Mouse (Mus musculus) forebrain, embryonic 16.5 days (tissue): ENCODE measurements at regions not wholly inside any gene's neighbourhood (a gene's known extent, or its start where the extent isn't known, plus 50 kb on each side); places are given as distances from the start of the nearest gene placed in this dataset.
"Not testable (repeated sequence)": the region's sequence is repeated elsewhere in the genome, so short reads cannot be mapped to it uniquely, and the experiment has no call there.

Experiments
- ATAC-seq: fragments of 200-750 bp; cut with Nextera tagmentation; 2 replicates; pipeline ENCODE4 v1.8.0; 2017; ENCODE audit warnings: mild to moderate bottlenecking, moderate library complexity
- H3K27ac ChIP-seq: fragments of 300-500 bp; sonication (generic); 2 replicates; pipeline ENCODE4 v1.5.1; 2014; ENCODE audit warnings: low read length, control low read depth
- H3K27me3 ChIP-seq: fragments of 300-500 bp; sonication (generic); replicated peaks from 2 replicates; pipeline ENCODE4 v1.6.1; 2014; ENCODE audit warnings: low read length; ENCODE audit not compliant: control insufficient read depth, insufficient read depth
- H3K36me3 ChIP-seq: fragments of 300-500 bp; sonication (generic); 2 replicates; pipeline ENCODE4 v1.6.1; 2014; ENCODE audit not compliant: control insufficient read depth, insufficient read depth
- H3K4me1 ChIP-seq: fragments of 300-500 bp; sonication (generic); replicated peaks from 2 replicates; pipeline ENCODE4 v1.6.1; 2014; ENCODE audit warnings: low read length; ENCODE audit not compliant: control insufficient read depth, insufficient read depth
- H3K4me2 ChIP-seq: fragments of 300-500 bp; sonication (generic); 2 replicates; pipeline ENCODE4 v1.6.1; 2014; ENCODE audit warnings: mild to moderate bottlenecking, low read length, control low read depth
- H3K4me3 ChIP-seq: fragments of 300-500 bp; sonication (generic); replicated peaks from 2 replicates; pipeline ENCODE4 v1.5.1; 2014; ENCODE audit warnings: mild to moderate bottlenecking, low read length, control low read depth
- H3K9ac ChIP-seq: fragments of 300-500 bp; sonication (generic); replicated peaks from 2 replicates; pipeline ENCODE4 v1.6.1; 2014; ENCODE audit warnings: low read depth, low read length, control low read depth
- H3K9me3 ChIP-seq: fragments of 300-500 bp; sonication (generic); 2 replicates; pipeline ENCODE4 v1.6.1; 2016; ENCODE audit warnings: low read length; ENCODE audit not compliant: control insufficient read depth
- WGBS: fragments of 180-500 bp; shearing (Covaris S2); extraction: QIAGEN DNeasy Blood & Tissue Kit; methylation state at CpG from one replicate; pipeline ENCODE4 v1.1.7; 2014; 5-methylcytosine and 5-hydroxymethylcytosine counted together

DNA sequence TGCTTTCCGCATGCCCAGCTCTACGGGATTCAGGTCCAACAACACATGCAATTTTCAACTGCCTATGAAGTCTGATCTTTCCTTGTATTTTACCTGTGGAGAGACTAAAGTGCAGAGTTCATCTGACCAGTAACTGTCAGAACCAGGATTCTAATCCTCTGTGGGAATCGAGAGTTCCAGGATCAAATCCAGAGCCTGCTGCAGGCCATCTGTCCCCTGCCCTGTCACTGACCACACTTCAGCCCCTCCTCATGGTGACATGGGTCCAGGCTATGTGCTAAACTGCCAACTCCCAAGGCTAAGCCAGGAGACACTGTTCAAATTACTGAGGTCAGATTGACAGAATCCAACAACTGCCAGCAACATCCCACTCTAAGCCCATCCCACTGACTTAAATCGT lies 175.7 kb downstream of the Katnal1 start:
- Histone ChIP-seq H3K36me3 (no peaks in the 10 kb centered on the region), H3K4me2 (no peak overlapping the region), H3K27me3 (no peaks in the 10 kb centered on the region), H3K4me3 (no peak overlapping the region), H3K4me1 (no peaks in the 10 kb centered on the region; the same call in 1 of the 2 replicates), H3K9ac (no peak overlapping the region), H3K27ac (no peak overlapping the region), H3K9me3 (no peaks in the 10 kb centered on the region)
- WGBS = 73% methylated on average over 4 of the region's 4 CpGs
- ATAC-seq = no peak

DNA sequence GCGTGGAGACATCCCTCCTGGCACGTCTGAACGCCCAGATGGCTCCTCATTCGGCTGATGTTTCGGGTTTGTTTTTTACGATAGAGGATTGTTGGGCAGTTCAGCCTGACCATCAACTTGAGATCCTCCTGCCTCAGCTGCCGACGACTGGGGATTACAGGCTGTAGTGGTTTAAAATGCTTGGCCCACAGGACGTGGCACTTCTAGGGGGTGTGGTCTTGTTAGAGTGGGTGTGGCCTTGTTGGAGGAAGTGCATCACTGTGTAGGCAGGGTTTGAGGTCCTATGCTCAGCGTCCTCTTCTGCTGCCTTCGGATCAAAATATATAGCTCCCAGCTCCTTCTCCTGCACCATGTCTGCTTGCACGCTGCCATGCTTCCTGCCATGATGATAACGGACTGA lies 177.1 kb downstream of the Katnal1 start:
- Histone ChIP-seq H3K4me1 (no peaks in the 10 kb centered on the region; the same call in 1 of the 2 replicates), H3K9me3 (no peaks in the 10 kb centered on the region), H3K9ac (no peak overlapping the region), H3K4me3 (no peak overlapping the region), H3K36me3 (no peaks in the 10 kb centered on the region), H3K27me3 (no peaks in the 10 kb centered on the region), H3K27ac (no peak overlapping the region), H3K4me2 (no peak overlapping the region)
- no peak for ATAC-seq
- WGBS = 88% methylated on average over 13 of the region's 13 CpGs

DNA sequence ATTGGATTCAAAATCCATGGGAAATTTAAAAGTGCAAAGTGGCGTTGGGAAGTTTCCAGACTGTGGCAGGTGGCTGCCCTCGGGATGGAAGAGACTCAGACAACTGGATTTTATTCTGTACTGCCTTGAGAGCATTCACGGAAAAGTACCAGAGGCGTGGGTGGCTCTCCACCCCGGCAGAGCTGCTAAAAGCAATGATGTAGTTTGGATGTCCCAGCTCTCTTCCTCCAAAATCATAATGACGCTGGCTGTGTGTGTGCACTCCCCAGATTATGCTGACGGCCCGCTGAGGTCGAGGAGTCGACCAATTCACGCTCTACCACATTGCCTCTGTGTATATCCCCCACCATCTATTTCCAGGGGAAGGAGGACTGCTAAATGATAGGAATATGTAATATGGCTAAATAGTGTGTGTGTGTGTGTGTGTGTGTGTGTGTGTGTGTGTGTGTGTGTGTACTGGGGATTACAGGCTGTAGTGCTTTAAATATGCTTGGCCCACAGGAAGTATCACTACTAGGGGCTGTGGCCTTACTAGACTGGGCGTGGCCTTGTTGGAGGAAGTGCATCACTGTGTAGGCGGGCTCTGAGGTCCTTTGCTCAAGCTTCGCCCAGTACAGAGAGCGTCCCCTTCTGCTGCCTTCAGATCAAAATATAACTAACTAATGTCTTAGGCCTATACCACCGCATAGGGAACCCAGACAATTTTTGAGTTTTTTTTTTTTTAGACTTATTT lies 179.0 kb downstream of the Katnal1 start:
- Histone ChIP-seq H3K9ac (no peak overlapping the region), H3K4me2 (no peak overlapping the region), H3K4me1 (no peaks in the 10 kb centered on the region), H3K36me3 (no peaks in the 10 kb centered on the region), H3K9me3 (no peaks in the 10 kb centered on the region), H3K27me3 (no peaks in the 10 kb centered on the region), H3K4me3 (no peak overlapping the region), H3K27ac (no peak overlapping the region)
- no peak for ATAC-seq
- 87% methylated on average over 16 of the region's 16 CpGs for WGBS

DNA sequence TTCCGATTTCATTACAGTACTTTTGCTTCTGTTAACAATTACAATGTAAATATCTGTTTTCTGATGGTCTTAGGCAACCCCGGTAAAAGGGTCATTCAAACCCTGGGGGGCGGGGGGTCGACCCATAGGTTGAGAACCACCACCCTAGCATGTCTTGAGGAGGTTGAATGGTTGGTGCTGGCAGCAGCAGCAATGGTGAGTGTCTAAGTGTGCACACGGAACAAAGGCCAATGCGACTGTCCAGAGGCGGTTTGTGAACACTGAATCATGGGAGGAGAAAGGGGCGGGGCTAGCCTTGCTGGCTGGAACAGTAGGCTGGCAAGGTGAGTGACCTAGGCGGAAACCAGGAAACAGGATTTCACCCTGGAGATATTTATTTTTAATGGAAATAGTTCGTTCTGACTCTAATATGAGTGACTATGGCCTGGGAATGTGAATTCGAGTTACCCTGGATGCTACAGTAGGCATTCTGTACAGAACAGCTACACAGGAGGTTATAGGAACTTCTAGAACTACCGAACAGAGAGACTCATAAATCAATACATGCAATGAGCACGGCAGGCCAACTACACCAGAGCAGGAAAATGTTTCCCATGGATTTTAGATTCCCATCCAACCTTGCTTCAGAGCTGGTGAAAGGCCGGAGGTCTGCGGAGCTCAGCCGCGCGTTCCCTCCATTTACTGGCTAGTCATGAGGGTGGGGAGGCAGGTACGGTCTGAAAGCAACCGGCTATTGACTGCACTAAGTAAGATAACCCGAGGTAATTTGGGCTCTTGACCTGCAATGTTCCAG lies 181.0 kb downstream of the Katnal1 start:
- Histone ChIP-seq H3K27ac (no peak overlapping the region), H3K4me3 (no peak overlapping the region), H3K4me1 (no peaks in the 10 kb centered on the region), H3K9ac (no peak overlapping the region), H3K4me2 (no peak overlapping the region), H3K27me3 (no peaks in the 10 kb centered on the region), H3K9me3 (no peaks in the 10 kb centered on the region), H3K36me3 (no peaks in the 10 kb centered on the region)
- no peak for ATAC-seq
- WGBS = 91% methylated on average over 21 of the region's 21 CpGs

DNA sequence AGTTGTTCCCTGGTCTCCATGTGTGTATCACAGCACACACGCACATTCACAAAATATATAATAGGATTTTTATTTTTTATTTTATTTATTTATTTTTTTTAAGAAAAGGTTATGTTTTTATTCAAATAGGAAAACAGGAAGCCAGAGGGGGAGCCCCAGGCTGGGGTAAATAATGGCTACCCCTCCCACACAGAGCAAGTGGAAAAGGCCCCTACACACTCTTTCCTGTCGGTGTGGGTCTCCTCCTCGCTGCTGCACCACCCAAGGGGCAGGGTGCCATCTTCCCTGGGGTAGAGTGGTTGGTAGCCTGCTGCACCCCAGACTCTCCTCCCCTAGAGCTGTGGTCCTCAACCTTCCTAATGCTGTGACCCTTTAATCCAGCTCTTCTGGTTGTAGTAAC lies 181.6 kb downstream of the Katnal1 start:
- Histone ChIP-seq H3K9me3 (no peaks in the 10 kb centered on the region), H3K27ac (no peak overlapping the region), H3K4me2 (no peak overlapping the region), H3K36me3 (no peaks in the 10 kb centered on the region), H3K4me3 (no peak overlapping the region), H3K27me3 (no peaks in the 10 kb centered on the region), H3K9ac (no peak overlapping the region), H3K4me1 (no peaks in the 10 kb centered on the region)
- WGBS = 84% methylated on average over 3 of the region's 3 CpGs
- ATAC-seq = no peak

DNA sequence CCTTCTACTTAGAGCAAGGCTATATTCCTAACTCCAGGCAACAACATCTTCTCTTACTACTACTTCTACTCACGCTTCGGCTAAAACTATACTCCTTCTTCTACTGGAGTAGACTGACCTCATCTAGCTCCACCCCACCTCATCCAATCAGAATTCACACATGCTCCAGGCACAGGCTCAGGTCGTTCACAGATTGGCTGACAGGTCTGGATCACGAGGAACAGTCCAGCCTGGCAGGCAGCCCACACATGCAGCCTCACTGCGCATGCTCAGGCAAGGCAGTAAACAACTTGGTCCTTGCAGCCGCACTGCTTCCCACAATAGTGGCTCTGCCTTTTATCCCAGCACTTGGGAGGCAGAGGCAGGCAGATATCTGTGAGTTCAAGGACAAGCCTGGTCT lies 182.4 kb downstream of the Katnal1 start:
- H3K36me3 ChIP-seq, H3K9me3 ChIP-seq, ATAC-seq, H3K27me3 ChIP-seq, H3K27ac ChIP-seq, H3K9ac ChIP-seq, H3K4me2 ChIP-seq, H3K4me3 ChIP-seq, H3K4me1 ChIP-seq: not testable (repeated sequence)
- WGBS = 56% methylated on average over 6 of the region's 6 CpGs

- no peak overlapping the region for H3K4me2 ChIP-seq
- H3K9me3 ChIP-seq = no peaks in the 10 kb centered on the region
- H3K9ac ChIP-seq = no peak overlapping the region
- H3K4me1 ChIP-seq = no peaks in the 10 kb centered on the region
- no peaks in the 10 kb centered on the region for H3K27me3 ChIP-seq
- ATAC-seq = no peak
- no peak overlapping the region for H3K4me3 ChIP-seq
- H3K36me3 ChIP-seq = no peaks in the 10 kb centered on the region
- H3K27ac ChIP-seq = no peak overlapping the region
- WGBS = 66% methylated on average over 7 of the region's 7 CpGs
Measured at GRCm38 (mm10) chr5:148744676-148745391, 184.3 kb downstream of the Katnal1 start.

- Histone ChIP-seq H3K9ac (no peak overlapping the region), H3K4me1 (no peaks in the 10 kb centered on the region), H3K9me3 (no peaks in the 10 kb centered on the region), H3K36me3 (no peaks in the 10 kb centered on the region), H3K27me3 (no peaks in the 10 kb centered on the region), H3K27ac (no peak overlapping the region), H3K4me2 (no peak overlapping the region), H3K4me3 (no peak overlapping the region)
- 89% methylated on average over 8 of the region's 8 CpGs for WGBS
- no peak for ATAC-seq
Measured at GRCm38 (mm10) chr5:148742158-148742835, 186.8 kb downstream of the Katnal1 start.
